Mouse (Mus musculus) Patski (cell line): ENCODE results near the gene Spz1. TPM values are rescaled to one million over a fixed set of nuclear protein-coding genes. Genes with fewer than 3 reads are reported as not detected.

Source experiments
- ATAC-seq: fragments of 100-300 bp; one replicate; pipeline ENCODE4 v1.8.0; 2021
- CTCF ChIA-PET: fragments of 350-600 bp; sonication (Branson Sonifier 250); formaldehyde crosslinking; loops from one replicate; lab custom pipeline; 2022; ENCODE audit warnings: inconsistent platforms; lab: Charles Lee
- POLR2A ChIA-PET: fragments of 350-600 bp; sonication (Branson Sonifier 250); formaldehyde crosslinking; loops from one replicate; lab custom pipeline; 2022; ENCODE audit warnings: antibody characterized with exemption, inconsistent platforms; lab: Charles Lee
- DNase-seq: peaks from one replicate; pipeline ENCODE4 v3.0.0-alpha.2; 2011; ENCODE audit warnings: low read depth, low spot score
- H3K27me3 ChIP-seq: fragments of 371-371 bp; one replicate; pipeline ENCODE4 v1.5.1; 2021
- CTCF ChIP-seq: fragments of 100-300 bp; IDR thresholded peaks from one replicate; pipeline ENCODE4 v1.5.1; 2021
- in situ Hi-C: fragments of 300-500 bp; cut with MboI; formaldehyde crosslinking; loops from 3 replicates; pipeline ENCODE4 v1.11.1; 2018; ENCODE audit warnings: low pct_unique_long_range_greater_than_20kb, mixed read lengths
- polyA plus RNA-seq: library from polyadenylated mRNA; unstranded; gene quantifications from one replicate; pipeline ENCODE4 v1.2.3, GENCODE M21; 2021

The Spz1 gene
- polyA plus RNA-seq, 1 experiment from 2014 or later: not detected

- ATAC-seq (no peak), DNase-seq (no peak)
- CTCF ChIA-PET: interaction anchor here (1.5 kb wide), 1 partner anchor 36 kb away, joined by 3 read pairs; no protein-coding TSS in a partner anchor
- in situ Hi-C loops: no loop called here
- no peak for TF ChIP-seq CTCF
- POLR2A ChIA-PET: no interaction called here
- no peaks in the 10 kb centered on the region for H3K27me3 ChIP-seq
These were observed 43.8 kb downstream of the Spz1 start for GRCm38 (mm10) chr13:92532216-92532615.

GRCm38 (mm10) chr13:92531237-92531636 is 44.7 kb downstream of the Spz1 start:
- POLR2A ChIA-PET: interaction anchor here (0.7 to 0.9 kb wide), 2 partner anchors 12 to 38 kb away, joined by 3 read pairs; no protein-coding TSS in a partner anchor

GRCm38 (mm10) chr13:92530721-92531211 is 45.2 kb downstream of the Spz1 start, which contains the start of gene Zfyve16:
TSS of gene Zfyve16 (minus strand) at chr13:92530868.
- POLR2A ChIA-PET: interaction anchor here (0.7 to 0.9 kb wide), 2 partner anchors 12 to 37 kb away, joined by 3 read pairs; no protein-coding TSS in a partner anchor
- CTCF ChIA-PET: no interaction called here
- no peak for TF ChIP-seq CTCF
- peak; percentile 68 for DNase-seq
- H3K27me3 ChIP-seq: no peaks in the 10 kb centered on the region
- in situ Hi-C loops: no loop called here
- peak; percentile 94 for ATAC-seq

More at GRCm38 (mm10) chr13:92531237-92531636, 44.7 kb downstream of the Spz1 start:
- in situ Hi-C loops: no loop called here
- DNase-seq (no peak), ATAC-seq (peak; percentile 4)
- CTCF ChIA-PET: no interaction called here
- no peak for TF ChIP-seq CTCF
- no peaks in the 10 kb centered on the region for H3K27me3 ChIP-seq

- no peaks in the 10 kb centered on the region for H3K27me3 ChIP-seq
- ATAC-seq (peak; percentile 95), DNase-seq (peak; percentile 24)
- TF ChIP-seq CTCF: no peak
- in situ Hi-C loops: no loop called here
- ChIA-PET CTCF (no interaction called here), POLR2A (interaction anchor here (0.7 kb wide), 2 partner anchors 12 to 36 kb away, joined by 3 to 5 read pairs; no protein-coding TSS in a partner anchor)
These were observed 45.9 kb downstream of the Spz1 start for GRCm38 (mm10) chr13:92529828-92530720.

Other genes starting within 250 kb of the Spz1 start
- 7.8 TPM for gene Dhfr, start 221.4 kb downstream of the Spz1 start, polyA plus RNA-seq
- gene Msh3, start 221.2 kb downstream of the Spz1 start, polyA plus RNA-seq: 19.0 TPM
- gene Ankrd34b, start 150.3 kb downstream of the Spz1 start, polyA plus RNA-seq: 0.01 TPM
- gene Fam151b, start 92.2 kb downstream of the Spz1 start, polyA plus RNA-seq: 5.5 TPM
- gene Zfyve16, start 45.3 kb downstream of the Spz1 start, polyA plus RNA-seq: 24.9 TPM
- 13.8 TPM for gene Serinc5, start 34.9 kb upstream of the Spz1 start, polyA plus RNA-seq
- gene Thbs4, start 218.6 kb upstream of the Spz1 start, polyA plus RNA-seq: not detected